Mouse (Mus musculus) erythroid progenitor cell, adult 5-6 weeks (primary cell): Measurements from ENCODE around the gene Slc40a1. TPM values are rescaled to one million over a fixed set of nuclear protein-coding genes. Genes with fewer than 3 reads are reported as not detected.

Experiments used
- total RNA-seq, 2 experiments: library from RNA; stranded (forward) in 1 of 2; stranded (reverse) in 1 of 2; fragments of 150-400 nt in 1 of 2; fragments of 186-747, 209-891 nt in 1 of 2; gene quantifications; 2 replicates each; pipeline versions ENCODE4 v1.2.3 to v1.2.4; 2015 to 2017; ENCODE audit warnings: low replicate concordance in 2 of 2

Slc40a1 gene
- total RNA-seq, 2 experiments from 2014 or later, result 169 to 187 TPM

Other genes starting within 250 kb of the Slc40a1 start
- gene Wdr75, start 131.4 kb downstream of the Slc40a1 start, total RNA-seq (2015; ENCODE audit: low replicate concordance), result 27.8 and 53.2 TPM in 2 replicates
- 8.8 and 15.7 TPM in 2 replicates for gene Wdr75, start 131.4 kb downstream of the Slc40a1 start, total RNA-seq (2017; ENCODE audit: low replicate concordance)
- gene Gm5269, start 36.2 kb downstream of the Slc40a1 start, total RNA-seq (2015; ENCODE audit: low replicate concordance), result not detected in 2 replicates
- gene Gm5269, start 36.2 kb downstream of the Slc40a1 start, total RNA-seq (2017; ENCODE audit: low replicate concordance), result not detected in 2 replicates
- not detected in 2 replicates for gene Dnah7b, start 139.8 kb upstream of the Slc40a1 start, total RNA-seq (2015; ENCODE audit: low replicate concordance)
- gene Dnah7b, start 139.8 kb upstream of the Slc40a1 start, total RNA-seq (2017; ENCODE audit: low replicate concordance), result not detected in 2 replicates